Mouse (Mus musculus) ES-CJ7 (cell line): Measurements from ENCODE around the gene Olfr839-ps1.

Experiments
- DNase-seq: peaks from one replicate; pipeline ENCODE4 v3.0.0; 2011; ENCODE audit warnings: low read depth, low spot score

Olfr839-ps1 gene

DNA sequence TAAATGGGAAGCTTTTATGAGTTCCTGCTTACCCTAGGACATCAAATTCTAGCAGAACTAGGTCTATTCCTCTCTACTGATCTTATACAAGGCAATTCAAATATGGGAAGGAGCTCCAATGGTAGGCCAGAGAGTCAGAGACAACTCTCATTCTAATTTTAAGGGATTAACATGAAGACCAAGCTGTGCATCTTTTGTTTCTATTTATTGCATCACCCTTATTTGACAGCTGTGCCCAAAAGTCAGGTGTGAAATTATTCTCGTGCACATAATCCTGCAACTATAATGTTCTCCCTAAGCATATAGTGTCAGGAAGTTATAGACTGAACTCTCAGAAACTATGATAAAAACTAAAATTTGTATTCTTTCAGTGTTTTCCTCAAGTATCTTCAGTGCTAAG is at the start of gene Olfr839-ps1:
Gene Olfr839-ps1, minus strand, starts transcription at position 101 of the 400 bp plus-strand sequence.
- DNase-seq: no peak

DNA sequence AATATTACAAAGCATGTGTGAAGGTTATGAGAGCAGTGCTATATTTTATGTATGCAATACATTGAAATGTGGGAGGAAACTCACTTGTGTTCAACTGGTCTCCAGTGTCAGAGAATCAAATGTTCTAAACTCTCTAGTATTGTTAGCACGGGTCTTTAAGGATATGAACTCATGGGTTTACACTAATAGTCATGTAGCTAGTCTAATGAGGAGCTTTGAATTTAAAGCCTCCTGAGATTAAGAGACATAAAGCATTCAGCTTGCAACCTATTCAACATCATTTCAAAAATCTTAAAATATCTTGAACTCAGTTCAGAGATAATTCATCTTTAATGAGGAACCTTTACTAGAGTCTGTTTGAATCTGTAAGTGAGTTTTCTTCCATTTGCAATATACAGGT is 41.1 kb downstream of the Olfr839-ps1 start, which contains the start of gene Olfr837:
Gene Olfr837, plus strand, starts transcription at position 301 of the 400 bp plus-strand sequence.
- no peak for DNase-seq

DNA sequence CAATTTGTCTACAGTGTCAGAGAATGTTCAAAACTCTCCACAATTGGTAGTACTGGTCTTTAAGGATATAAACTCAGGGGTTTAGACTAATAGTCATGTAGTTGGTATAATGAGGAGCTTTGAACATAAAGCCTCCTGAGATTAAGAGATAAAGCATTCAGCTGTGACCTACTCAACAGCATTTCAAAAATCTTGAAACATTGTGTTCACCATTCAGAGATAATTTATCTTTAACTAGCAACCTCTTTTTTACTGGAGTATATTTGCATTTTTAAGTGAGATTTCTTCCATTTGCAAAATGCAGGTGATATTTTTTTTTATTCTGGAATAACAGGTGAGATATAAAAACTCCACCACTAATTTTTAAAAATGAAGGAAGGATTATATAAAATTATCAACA is 57.0 kb downstream of the Olfr839-ps1 start, which contains the start of gene Olfr836:
Gene Olfr836, plus strand, starts transcription at position 301 of the 400 bp plus-strand sequence.
- DNase-seq: no peak
